Mouse (Mus musculus) left cerebral cortex, postnatal 10 days (tissue): ENCODE results near the gene Cdk1. TPM values are rescaled to one million over a fixed set of nuclear protein-coding genes. Genes with fewer than 3 reads are reported as not detected.

ENCODE experiments used
- DNase-seq, 2 experiments: peaks; one replicate each; pipeline ENCODE4 v3.0.0; 2021 to 2022; ENCODE audit warnings: low spot score in 2 of 2, mixed read lengths in 1 of 2; ENCODE audit errors: extremely low spot score in 1 of 2
- intact Hi-C: fragments of 180-260 bp; cut with DNase I; formaldehyde crosslinking; loops from one replicate; pipeline ENCODE4 v1.15.1; 2025
- total RNA-seq, 2 experiments: library from RNA; stranded (reverse); gene quantifications; 2 replicates each; pipeline ENCODE4 v1.2.3; 2021

Gene Cdk1
- total RNA-seq, 2 experiments from 2014 or later, result 5.1 to 7.5 TPM

DNA sequence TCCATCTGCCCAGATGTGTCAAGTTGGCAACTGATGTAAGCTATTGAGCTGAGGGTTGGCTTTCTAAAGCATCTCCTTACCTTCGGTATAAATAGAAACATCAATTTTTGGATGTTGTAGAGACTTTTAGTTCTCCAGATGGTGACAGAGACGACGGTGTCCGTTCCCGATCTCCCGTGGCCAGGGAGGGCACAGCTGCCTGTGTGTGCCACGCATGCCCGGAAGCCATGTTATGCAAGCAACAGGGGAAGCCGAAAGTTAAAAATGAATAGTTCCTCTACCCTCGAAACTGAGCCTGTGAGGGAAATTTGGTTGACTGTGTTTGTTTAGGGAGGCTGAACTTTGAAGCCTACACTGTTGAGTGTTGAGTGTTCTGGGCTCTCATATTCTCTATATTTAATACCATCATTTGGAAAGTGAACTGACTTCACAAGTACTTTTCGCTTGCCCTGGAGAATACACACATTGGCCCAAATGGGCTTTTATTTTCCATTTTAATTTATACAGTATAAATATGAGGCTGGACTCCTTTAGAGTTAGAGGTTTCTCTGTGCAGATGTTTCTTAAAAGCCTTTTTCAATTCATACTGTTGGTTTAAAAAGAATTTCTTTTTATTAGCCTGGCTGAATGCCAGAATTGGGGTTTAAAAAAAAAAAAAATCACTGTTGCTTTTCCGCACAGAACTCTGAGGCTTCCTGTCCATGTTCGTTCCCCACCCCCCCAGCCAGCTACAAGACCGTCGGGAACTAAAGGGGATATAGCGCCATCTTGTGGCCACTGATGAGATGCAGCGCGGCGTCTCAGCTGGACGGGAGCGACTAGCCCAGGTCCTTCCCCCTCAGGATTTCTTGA lies 31.8 kb downstream of the Cdk1 start:
- peak; percentile 72 to 90 for DNase-seq
- intact Hi-C loops, result loop anchor here (5.0 kb wide), 2 partner anchors 419 to 1439 kb away; no protein-coding TSS in a partner anchor

DNA sequence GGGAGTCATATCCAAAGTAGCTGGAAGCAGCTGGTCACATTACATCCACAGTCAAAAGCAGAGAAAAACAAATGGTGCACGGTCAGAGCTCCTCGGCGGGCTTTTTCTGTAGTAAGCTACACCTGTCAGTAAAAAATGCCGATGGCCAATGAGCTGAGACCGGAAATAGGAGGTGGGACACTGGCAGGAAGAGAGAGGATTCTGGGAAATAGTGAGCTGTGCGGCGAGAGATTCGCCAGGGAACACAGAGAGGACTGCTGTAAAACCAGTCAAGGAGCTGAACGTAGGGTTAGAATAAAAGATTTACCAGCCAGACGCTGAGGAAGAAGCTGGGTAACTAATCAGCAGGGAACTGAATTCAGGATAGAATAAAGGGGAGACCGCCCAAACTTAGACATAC lies 34.2 kb downstream of the Cdk1 start:
- DNase-seq, result no peak
- intact Hi-C loops, result no loop called here

DNA sequence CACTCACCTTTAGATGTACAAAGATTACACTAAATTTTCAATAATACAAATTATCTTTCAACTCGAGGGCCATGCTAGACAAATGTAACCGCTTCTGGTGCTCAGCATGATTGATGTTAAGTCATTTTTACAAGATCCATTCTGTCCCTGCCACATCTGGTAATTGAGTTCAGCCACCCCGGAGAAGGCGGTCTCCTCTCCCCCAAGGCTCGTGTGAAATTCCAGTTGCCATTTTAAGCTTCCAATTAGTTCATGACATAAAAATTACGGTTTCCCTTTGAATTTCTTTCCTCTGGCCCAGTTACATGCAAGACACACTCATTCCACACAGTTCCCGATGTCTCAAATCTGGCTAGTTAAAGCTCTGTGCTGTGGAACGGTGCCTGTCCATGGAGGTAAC lies 38.8 kb downstream of the Cdk1 start:
- no peak for DNase-seq
- intact Hi-C loops, result no loop called here

DNA sequence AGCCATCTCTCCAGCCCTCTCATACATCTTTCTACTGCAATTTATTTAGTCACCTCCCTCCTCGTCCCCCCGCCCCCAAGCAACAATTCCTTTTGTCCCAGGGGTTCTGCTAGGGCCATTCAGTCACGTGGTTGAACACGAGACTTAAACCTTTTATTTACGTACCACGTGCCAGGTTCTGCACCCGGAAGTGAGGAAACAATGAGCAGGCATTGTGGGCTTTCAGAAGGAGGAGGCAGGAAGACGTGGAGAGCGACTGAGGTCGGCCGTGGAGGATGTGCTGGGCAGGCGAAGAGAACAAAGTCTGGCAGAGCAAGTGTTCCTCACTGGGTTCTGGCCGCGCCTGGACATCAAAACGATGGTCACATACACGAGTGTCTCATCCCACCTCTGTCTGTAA lies 40.9 kb downstream of the Cdk1 start:
- no peak for DNase-seq
- intact Hi-C loops, result no loop called here

DNA sequence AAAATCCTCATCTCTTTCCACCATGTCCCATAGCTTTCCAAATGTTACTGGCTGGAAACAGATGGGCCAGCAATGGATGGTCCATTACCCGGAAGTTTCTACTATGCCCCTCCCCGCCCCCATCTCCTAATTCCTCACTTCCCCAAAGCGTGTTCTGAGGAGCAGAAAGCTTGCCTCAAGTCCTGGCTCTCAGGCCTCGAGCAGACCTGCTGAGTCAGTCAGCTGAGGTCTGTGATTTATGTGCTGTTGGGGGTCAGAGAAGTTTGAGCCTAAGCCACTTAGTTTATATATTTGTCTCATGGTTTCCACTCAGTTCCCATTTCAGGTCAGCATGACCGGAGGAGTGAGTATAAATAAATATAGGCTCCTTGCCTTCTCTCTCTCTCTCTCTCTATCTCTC lies 43.6 kb downstream of the Cdk1 start:
- intact Hi-C loops, result loop anchor here (5.0 kb wide), 1 partner anchor 122 kb away; no protein-coding TSS in a partner anchor

DNA sequence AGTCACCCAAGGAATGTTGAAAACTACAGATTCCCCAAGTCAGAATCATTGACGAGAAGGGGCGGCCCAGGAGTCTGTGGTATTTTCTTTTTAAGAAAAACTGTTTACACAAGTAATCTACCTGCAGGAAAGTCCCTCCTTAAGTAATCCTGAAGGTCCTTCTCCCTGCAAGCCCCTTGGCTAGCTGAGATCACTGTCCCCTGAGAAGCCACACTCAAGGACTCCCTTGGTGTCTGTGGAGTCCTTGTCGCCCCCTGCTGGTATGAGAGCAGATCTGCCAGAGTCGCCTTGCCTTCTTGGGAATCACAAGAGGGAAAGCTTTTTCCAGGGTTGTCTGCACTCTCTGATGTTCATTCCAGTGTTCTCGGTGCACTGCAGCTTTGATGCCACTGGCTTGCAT lies 45.7 kb downstream of the Cdk1 start:
- peak; percentile 38 to 74 for DNase-seq
- intact Hi-C loops, result loop anchor here (5.0 kb wide), 1 partner anchor 120 kb away; no protein-coding TSS in a partner anchor

More for the DNA sequence above, 43.6 kb downstream of the Cdk1 start:
- DNase-seq, result no peak

DNA sequence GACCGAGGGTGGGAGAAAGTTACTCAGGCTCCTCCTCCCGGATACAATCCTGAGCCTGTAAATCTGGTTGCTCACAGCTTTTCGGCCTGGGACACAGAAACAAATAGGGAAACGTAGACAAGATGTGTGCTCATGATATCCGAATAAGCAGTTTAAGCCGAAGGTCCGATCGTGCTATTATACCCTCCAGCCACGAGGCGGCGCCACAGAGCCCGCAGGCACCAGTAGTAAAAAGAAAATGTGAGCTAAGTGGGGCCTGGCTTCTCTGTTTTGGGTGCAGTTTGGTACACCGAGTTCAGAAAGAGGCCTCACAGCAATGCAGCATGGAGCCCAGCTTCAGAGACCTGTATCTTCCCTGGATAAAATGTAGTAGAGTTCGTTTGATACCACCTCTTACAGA lies 46.5 kb downstream of the Cdk1 start:
- intact Hi-C loops, result loop anchor here (5.0 kb wide), 1 partner anchor 119 kb away; no protein-coding TSS in a partner anchor
- peak in 1 of 2 experiments; percentile 55 for DNase-seq

DNA sequence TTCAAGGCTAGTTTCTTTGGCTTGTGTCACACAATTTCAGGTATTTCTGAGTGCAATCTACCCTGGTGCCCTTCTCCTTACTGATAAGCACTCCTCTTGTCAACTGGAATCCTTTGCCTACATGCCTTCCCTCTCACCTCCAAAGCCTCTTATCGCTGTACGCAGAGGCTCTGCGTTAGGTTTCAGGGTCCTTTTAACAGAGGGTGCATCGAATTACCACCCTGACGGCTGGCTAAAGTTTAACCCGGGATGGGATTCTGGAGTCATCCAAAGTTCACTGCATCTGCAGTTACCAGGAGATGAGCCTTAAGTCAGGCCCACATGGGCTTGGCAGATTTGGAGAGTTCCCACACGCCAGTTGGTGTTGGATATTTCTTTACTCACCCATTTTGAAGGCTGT lies 47.1 kb downstream of the Cdk1 start:
- intact Hi-C loops, result loop anchor here (5.0 kb wide), 1 partner anchor 118 kb away; no protein-coding TSS in a partner anchor

DNA sequence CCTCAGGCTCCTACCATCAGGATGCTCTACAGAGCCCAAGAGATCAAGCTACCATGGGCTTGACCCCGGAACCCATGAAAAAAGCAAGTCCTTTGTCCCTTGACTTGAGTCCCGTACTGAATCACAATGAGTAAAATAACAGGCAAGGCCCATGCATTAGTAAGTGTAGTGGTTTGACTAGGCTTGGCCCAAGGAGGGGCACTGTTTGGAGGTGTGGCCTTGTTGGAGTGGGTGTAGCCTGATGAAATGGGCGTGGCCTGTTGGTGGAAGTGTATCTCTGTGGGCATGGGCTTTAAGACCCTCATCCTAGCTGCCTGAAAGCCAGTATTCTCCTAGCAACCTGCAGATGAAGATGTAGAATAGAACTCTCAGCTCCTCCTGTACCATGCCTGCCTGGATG lies 47.9 kb downstream of the Cdk1 start:
- DNase-seq, result no peak
- intact Hi-C loops, result loop anchor here (5.0 kb wide), 1 partner anchor 118 kb away; no protein-coding TSS in a partner anchor

More for the DNA sequence above, 47.1 kb downstream of the Cdk1 start:
- DNase-seq, result no peak

DNA sequence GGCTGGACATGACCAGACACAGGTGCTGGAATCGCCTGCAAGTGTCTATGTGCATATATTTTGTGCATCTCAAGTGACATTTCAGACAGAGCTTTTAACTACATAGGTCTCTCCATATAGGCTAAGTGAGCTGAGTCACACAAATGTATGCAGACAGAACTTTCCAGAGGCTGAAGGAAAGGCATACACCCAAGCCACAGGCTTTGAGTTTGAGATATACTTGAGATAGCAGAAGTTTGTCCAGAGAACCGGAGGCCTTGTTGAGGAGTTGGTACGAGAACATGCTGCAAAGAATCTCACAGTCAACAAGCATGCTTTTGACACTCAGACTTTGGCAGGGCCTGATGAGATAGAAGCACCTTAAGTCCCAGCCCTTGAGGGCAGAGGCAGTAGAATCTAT lies 50.1 kb downstream of the Cdk1 start:
- intact Hi-C loops, result no loop called here

DNA sequence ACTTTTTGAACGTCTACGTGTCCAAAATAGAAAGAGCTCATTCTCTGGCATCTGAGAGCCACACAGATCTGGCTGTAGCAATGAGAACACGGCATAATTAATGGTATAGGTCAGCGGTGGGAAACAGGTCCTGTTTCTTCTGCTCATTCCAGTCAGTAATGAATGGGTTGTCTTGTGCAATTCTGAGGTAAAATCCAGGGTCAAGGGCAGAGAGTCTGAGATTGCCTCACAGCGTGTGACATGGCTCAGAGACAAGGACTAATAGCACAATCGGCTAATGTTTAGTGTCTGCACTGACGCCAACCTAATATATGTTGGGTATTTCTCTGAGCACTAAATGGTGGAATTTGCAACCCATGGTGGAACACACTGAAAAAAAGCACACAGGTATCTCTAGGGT lies 52.8 kb downstream of the Cdk1 start:
- DNase-seq, result no peak

More for the DNA sequence above, 50.1 kb downstream of the Cdk1 start:
- no peak for DNase-seq

DNA sequence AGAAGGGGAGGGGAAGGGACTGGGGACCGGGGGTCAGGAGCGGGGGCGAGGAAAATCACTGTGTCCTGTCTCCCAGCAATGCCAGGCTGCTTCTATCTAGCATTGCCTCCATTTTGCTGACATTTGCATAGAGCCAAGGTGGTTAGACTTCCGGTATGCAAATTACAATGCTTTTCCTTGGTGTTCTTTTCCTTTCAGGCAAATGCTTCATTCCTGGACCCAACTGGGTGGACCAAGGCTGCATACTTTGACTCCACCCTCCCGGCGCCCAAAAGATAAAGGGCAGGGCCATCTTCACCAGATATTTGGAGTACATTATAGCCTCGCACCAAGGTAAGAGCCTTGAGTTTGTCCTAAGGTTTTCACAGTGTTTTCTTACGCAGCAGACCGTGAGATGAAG lies 56.8 kb downstream of the Cdk1 start:
- intact Hi-C loops, result no loop called here

More for the DNA sequence above, 52.8 kb downstream of the Cdk1 start:
- intact Hi-C loops, result no loop called here

DNA sequence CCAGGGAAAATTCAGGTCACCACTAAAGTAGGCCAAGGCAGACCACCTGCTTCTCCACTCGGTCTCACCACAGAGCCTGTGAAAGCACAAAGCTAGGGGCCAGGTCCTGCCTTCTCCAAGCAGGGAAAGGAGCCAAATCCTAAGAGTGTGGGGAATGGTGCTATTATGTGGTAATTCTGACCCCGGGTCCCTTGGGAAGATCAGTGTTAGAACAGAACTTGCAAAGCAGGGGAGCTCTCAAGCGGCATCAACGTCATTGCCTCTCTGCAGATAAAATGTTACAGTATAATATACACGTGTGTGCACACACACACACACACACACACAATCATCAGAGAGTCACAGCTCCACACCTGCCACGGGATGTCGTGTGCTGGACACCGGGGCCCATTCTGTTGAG lies 62.0 kb downstream of the Cdk1 start:
- no peak for DNase-seq
- intact Hi-C loops, result no loop called here

More for the DNA sequence above, 56.8 kb downstream of the Cdk1 start:
- no peak for DNase-seq

DNA sequence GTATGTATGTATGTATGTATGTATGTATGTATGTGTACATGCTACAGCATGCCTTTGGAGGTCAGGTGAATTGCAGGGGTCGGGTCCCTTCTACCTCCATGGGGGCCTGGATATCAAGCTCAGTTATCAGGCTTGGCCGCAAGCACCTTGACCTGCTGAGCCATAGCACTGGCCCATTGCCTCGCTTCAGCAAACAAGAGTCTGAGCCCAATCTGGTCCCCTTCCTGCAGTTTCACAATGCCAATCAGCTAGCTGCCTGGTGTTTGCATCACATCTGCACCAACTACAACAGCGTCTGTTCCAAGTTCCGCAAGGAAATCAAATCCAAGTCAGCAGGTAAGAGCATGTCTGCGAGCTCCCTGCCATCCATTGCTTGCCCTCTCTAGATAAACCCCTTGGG lies 64.0 kb downstream of the Cdk1 start:
- intact Hi-C loops, result no loop called here
- no peak for DNase-seq

DNA sequence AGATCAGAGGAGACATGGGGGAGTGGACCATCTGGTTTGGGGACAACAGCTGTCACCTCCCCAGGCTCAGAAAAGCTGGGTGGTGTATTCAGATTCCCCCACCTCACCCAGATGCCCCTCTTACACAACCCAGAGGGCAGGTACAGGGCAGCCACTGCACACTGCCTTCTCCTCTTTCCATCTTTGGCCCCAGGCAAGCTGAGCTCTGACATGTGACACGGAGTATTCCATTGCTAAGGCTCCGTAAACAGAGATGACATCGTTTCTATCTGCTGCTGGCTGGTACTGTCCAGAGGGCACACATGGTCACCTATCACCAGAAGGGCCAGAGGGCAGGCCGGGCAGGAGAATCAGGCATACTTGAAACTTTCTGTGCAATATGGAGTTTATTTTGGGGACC lies 64.7 kb downstream of the Cdk1 start:
- intact Hi-C loops, result no loop called here
- DNase-seq, result no peak

DNA sequence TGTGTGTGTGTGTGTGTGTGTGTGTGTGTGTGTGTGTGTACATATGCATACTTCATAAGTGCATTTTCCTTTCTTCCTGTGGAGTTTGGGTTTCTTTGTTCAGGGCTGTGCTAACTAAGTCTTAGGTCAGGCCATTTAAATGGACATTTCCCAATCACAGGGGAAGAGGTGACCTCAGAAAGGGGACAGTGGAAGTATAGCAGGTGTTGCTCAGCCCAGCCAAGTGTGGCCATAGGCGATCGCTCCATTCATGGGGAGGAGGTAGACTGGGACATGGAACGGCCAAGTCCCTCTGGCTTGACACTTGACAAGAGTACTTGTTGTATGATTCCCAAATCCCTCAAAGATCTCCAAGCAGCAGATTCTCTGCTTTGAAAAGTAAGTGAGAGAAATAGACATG lies 65.8 kb downstream of the Cdk1 start:
- intact Hi-C loops, result no loop called here

More for the DNA sequence above, 65.8 kb downstream of the Cdk1 start:
- DNase-seq, result no peak

Other genes starting within 250 kb of the Cdk1 start
- gene Rhobtb1, start 201.5 kb downstream of the Cdk1 start, total RNA-seq, result 10 to 100 TPM; 10.0 to 14.4 TPM
- 1 to 10 TPM; 4.4 to 5.4 TPM for gene A930033H14Rik, start 139.8 kb downstream of the Cdk1 start, total RNA-seq
- 100 to 1,000 TPM; 525 to 540 TPM for gene Ank3, start 45.8 kb upstream of the Cdk1 start, total RNA-seq